Mouse (Mus musculus) lung, postnatal 4 days (tissue): ENCODE data around the gene Nckap5.
A peak's percentile ranks its signal among the peaks of the same experiment; 100 is the strongest.

Source experiments
- DNase-seq, 2 experiments: peaks; one replicate each; pipeline ENCODE4 v3.0.0; 2021

Nckap5 gene

GRCm38 (mm10) chr1:126469818-126470544, 360.6 kb downstream of the Nckap5 start:
- DNase-seq = no peak

- peak in 1 of 2 experiments; percentile 35 for DNase-seq
These were observed 368.9 kb downstream of the Nckap5 start for GRCm38 (mm10) chr1:126461527-126462354.

- DNase-seq = no peak
These were observed 372.9 kb downstream of the Nckap5 start for GRCm38 (mm10) chr1:126457739-126458138.

- DNase-seq = peak in 1 of 2 experiments; percentile 31
These were observed 376.0 kb downstream of the Nckap5 start for GRCm38 (mm10) chr1:126454504-126455173.

- DNase-seq = peak in 1 of 2 experiments; percentile 37
These were observed 379.1 kb downstream of the Nckap5 start for GRCm38 (mm10) chr1:126451472-126451871.

GRCm38 (mm10) chr1:126449424-126449823, 381.2 kb downstream of the Nckap5 start:
- no peak for DNase-seq

- no peak for DNase-seq
These were observed 386.7 kb downstream of the Nckap5 start for GRCm38 (mm10) chr1:126443890-126444289.

GRCm38 (mm10) chr1:126442723-126443122, 387.9 kb downstream of the Nckap5 start:
- DNase-seq = no peak

- no peak for DNase-seq
These were observed 392.5 kb downstream of the Nckap5 start for GRCm38 (mm10) chr1:126438000-126438572.

GRCm38 (mm10) chr1:126436937-126437667, 393.5 kb downstream of the Nckap5 start:
- no peak for DNase-seq

- DNase-seq = no peak
These were observed 398.3 kb downstream of the Nckap5 start for GRCm38 (mm10) chr1:126432285-126432684.

GRCm38 (mm10) chr1:126431594-126431993, 399.0 kb downstream of the Nckap5 start:
- peak in 1 of 2 experiments; percentile 60 for DNase-seq

GRCm38 (mm10) chr1:126411426-126411825, 419.2 kb downstream of the Nckap5 start:
- DNase-seq = no peak

- peak in 1 of 2 experiments; percentile 46 for DNase-seq
These were observed 422.7 kb downstream of the Nckap5 start for GRCm38 (mm10) chr1:126407886-126408285.

- no peak for DNase-seq
These were observed 425.1 kb downstream of the Nckap5 start for GRCm38 (mm10) chr1:126405543-126405942.

GRCm38 (mm10) chr1:126403970-126404369, 426.6 kb downstream of the Nckap5 start:
- DNase-seq = no peak

GRCm38 (mm10) chr1:126391204-126391603, 439.4 kb downstream of the Nckap5 start:
- no peak for DNase-seq

GRCm38 (mm10) chr1:126377339-126377980, 453.1 kb downstream of the Nckap5 start:
- no peak for DNase-seq

- DNase-seq = no peak
These were observed 463.9 kb downstream of the Nckap5 start for GRCm38 (mm10) chr1:126366736-126367135.

GRCm38 (mm10) chr1:126364556-126364955, 466.0 kb downstream of the Nckap5 start:
- DNase-seq = no peak

GRCm38 (mm10) chr1:126360531-126361220, 469.9 kb downstream of the Nckap5 start:
- no peak for DNase-seq
